Mouse (Mus musculus) right cerebral cortex, postnatal 10 days (tissue): ENCODE results near the gene Agbl4.
A peak's percentile ranks its signal among the peaks of the same experiment; 100 is the strongest.

ENCODE experiments used
- DNase-seq, 2 experiments: peaks; one replicate each; pipeline ENCODE4 v3.0.0; 2021; ENCODE audit warnings: low spot score in 2 of 2

Agbl4 gene

DNA sequence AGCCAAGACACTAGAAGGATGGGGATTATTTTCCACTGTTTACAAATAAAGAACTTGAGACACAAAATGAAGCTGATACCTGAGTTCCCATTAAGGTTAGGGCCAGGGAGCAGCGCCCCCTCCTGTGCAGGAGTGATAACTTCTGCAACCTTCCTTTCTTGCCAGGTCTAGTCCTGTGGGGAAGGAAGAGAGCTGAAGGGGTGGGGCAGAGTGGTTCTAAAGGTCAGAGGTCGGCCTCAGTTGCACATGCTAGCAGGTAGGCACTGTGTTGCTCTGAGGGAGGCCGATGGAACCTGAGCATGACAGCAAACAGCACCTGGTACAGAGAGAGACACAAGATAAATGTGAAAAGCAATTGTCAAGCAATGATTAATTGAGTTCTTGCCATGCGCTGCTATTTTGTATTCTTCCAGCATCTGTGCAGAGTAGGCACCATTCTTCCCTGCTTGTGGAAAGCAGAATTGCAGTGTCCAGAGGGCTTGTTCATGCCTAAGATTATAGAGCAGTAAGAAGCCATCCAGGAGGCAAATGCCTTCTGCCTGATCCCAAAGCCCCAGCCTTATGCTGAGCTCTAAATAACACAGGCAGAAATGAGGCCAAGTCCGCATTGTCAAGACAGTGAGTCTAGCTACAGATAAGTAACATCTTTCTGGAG, 1096.4 kb downstream of the Agbl4 start:
- DNase-seq = no peak

GRCm38 (mm10) chr4:111495949-111496348, 1098.5 kb downstream of the Agbl4 start:
- DNase-seq = peak; percentile 57 to 80

DNA sequence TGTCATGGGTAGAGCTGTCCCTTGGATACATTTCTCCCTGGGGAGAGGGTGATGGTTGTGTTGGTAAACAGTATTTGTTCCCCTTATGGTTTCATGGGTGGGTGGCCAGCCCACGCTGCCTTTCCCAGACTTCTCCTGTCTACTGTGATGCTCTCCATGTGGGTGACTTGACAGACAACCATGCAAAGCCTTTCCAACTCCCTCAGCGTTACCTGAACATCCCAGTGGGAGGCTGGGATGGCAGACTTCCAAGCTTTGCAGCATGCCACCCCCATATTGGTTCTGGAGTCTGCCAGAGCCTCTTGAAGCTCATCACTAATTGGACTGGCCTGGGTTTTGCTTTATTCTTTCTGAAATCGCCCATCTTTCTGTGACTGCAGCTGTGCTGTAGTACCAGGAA, 1101.3 kb downstream of the Agbl4 start:
- peak; percentile 60 to 69 for DNase-seq

DNA sequence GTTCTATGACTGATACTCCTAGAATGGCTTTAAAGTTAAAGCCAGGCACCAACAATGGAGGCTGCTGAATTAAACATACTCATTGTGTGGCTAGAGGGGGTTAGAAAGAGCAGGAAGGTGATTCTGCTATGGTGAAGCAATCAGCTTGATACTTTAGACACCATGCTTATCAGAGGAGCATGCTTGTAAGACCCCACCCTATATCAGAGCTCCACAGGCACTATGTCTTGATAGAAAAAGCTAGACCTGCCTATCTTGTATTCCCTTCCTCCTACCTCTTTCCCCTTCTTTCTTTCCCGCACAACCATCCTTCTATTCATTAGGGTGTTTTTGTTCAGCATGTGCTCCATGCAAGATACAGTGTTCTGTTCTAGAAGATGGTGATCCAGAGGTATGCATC, 1104.0 kb downstream of the Agbl4 start:
- no peak for DNase-seq

DNA sequence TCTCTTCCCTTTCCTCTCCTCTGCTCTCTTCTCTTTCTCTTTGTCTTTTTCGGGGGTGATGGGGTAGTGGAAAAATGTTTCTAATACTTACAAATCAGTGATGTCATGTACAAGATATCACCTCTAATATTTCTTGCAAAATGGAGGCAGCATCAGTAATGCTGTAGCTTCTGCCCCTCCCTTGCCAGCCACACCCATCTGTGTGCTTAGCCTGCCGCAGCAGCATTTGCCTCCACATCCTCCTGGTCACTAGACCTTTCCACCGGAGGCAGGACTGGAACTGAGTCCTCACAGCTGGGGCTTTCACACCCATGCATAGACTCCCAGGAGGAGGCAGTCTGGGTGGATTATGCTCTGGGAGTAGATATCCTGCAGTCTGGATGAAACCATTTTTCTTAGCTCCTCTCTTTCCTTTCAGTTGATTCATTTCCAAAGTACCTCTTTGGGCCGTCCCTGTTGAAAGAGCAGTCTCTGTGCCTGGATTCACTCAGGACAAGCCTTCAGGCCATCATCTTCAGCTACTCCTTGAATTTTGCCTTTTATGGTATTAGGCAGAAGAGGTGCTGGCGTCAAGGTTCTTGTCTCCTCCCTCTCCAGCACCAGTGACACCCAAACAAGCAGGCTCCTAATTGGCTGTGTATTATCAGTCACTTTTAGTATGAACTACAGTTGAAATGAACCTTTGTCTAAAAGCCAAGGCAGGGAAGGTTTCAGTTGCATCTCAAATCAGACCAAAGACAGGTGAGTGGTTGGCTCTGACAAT, 1105.7 kb downstream of the Agbl4 start:
- DNase-seq = no peak

GRCm38 (mm10) chr4:111504952-111505351, 1107.5 kb downstream of the Agbl4 start:
- no peak for DNase-seq

GRCm38 (mm10) chr4:111510129-111510528, 1112.7 kb downstream of the Agbl4 start:
- DNase-seq = no peak

- DNase-seq = no peak
Measured at GRCm38 (mm10) chr4:111513921-111514320, 1116.5 kb downstream of the Agbl4 start.

DNA sequence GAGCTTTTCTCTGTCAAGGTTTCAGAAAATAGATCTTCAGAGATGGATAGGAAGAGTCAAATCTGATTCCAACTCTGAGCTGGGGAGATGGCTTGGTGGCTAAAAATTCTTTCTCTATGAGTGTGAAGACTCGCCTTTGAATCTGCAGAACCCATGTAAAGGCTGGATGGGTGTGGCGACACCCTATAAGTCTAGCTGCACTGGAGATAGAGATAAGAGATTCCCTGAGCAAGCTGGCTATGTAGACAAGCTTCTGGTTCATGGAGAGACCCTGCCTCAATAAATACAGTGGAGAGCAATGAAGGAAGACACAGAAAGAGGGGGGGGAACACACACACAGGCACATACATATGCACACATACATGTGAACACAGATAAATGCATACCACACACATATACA, 1118.7 kb downstream of the Agbl4 start:
- no peak for DNase-seq

GRCm38 (mm10) chr4:111517063-111517792, 1119.8 kb downstream of the Agbl4 start:
- peak in 1 of 2 experiments; percentile 11 for DNase-seq

- DNase-seq = peak in 1 of 2 experiments; percentile 5
Measured at GRCm38 (mm10) chr4:111518191-111518590, 1120.7 kb downstream of the Agbl4 start.

DNA sequence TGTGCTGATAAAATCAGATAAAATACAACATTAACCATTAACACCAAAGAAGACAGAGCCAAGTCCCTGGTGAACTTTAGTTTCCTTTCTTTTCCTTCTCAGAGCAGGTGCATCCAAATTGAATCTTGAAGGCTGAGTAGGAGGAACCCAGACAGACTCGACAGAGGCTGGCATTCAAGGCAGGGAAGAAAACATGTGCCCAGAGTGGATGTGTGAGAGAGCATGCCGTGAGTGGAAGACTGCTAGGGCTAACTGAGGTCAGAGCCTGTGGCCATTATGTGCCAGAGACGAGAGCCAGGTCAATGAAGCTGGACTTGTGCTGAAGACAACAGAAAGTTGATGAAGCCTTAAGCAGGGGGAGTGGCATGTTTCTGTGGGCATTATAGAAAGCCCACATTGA, 1121.8 kb downstream of the Agbl4 start:
- DNase-seq = peak in 1 of 2 experiments; percentile 15

GRCm38 (mm10) chr4:111520006-111520405, 1122.5 kb downstream of the Agbl4 start:
- peak in 1 of 2 experiments; percentile 5 for DNase-seq

- no peak for DNase-seq
Measured at GRCm38 (mm10) chr4:111522974-111523373, 1125.5 kb downstream of the Agbl4 start.

DNA sequence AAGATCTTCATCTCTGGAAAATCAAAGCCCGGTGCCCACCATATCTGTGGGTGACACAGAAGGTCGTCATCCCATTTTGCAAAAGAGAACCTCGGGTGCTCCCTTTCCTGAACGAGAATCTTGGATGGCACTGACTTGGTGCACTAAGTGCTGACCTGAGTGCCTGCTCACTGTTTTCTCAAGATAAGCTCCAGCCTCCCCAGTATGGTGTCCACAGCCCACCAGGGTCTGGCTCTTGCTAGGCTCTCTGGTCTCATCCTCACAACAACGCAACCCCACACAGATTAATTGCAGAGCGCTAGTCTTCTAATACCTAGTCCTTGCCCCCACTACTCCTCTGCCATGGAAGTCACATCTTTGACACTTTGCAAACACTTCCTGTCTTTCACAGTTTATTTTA, 1131.5 kb downstream of the Agbl4 start:
- DNase-seq = no peak

- DNase-seq = no peak
Measured at GRCm38 (mm10) chr4:111529996-111530395, 1132.5 kb downstream of the Agbl4 start.

DNA sequence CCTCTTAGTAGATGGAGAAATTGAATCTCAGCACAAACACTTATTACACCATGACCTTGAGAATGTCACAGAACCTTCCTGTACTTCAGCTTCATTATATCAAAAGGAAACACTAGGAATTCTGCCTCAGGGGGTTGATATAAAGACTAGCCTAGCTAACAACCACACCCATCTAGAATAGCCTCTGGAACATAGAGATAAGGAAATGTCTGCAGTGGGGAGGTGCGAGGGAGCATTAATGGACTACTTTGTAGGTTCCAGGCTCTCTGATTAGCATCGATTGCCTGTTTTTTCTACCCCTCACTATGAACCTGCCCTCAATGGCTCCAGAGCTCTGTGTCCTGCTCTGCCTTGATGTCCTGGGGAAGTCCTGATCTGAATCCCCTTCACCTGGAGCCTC, 1133.1 kb downstream of the Agbl4 start:
- no peak for DNase-seq

GRCm38 (mm10) chr4:111544684-111545083, 1147.2 kb downstream of the Agbl4 start:
- no peak for DNase-seq

DNA sequence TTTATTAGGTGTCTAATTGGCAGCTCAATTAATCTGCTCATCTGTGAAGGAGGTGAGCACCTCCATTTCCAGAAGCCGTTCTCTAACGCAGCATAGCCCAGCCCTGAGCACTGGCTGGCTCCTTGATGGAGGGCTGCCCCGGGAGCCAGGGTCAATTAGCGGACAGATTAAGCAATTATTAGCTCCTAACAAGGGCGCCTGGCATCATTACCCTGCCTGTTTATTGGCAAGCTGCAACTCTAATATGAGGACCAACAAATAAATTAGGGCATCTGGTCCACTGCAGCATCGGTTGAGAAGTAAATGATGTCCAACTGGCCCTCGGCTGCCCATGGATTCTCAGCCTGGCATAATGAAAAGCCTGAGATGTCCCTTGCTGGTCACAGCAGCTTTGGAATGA, 1148.5 kb downstream of the Agbl4 start:
- peak in 1 of 2 experiments; percentile 25 for DNase-seq

DNA sequence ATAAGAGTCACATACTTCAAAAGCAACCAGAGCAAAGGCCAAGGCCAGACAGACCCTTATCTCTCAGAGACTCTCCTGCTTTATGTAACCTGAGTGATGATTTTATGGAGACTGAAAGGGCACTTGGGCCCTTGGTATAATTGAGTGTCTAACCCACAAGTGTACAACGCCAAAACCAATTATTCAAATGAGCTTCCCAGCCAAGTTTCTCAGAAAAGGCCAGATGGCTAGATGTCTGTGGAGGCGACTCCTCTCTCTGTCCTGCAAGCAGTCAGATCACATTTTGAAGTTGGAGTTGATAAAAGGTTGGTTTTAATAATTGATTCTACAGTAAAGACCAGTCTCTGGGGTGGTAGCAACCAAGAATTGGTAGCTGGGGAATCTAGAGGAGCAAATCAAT, 1158.0 kb downstream of the Agbl4 start:
- no peak for DNase-seq

DNA sequence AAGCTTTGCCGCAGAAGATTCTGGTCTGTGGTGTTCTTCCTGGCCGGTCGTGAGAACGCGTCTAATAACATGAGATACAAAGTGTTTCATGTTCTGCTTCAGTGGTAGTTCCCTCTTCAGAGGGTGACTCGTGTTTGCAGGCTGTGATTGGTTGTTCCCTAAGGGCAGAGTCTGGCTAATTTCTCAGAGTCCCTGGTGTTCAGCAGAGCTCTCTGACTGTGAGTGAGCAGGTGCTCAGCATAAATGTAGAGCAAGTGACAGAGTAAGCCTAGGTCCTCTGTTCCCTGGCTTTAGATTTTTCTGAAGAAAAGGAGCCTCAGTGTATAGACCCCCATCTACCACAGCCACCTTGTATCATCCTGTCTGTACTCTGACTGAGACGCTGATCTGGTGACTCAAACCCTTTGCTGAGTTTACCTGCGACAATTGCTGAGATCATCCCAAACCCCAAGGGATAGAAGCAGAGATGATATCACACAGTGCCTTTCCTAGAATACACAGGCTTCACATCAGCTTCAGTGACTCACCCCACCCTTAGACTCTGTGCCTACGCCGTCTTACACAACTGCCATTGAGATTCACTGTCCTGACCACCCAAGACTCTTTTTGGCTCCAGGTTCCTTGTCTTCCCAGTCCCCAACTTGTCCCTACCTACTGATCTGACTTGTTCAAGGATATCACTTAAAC, 1179.8 kb downstream of the Agbl4 start:
- DNase-seq = no peak
